27 mouse cellular contexts compared by ENCODE assay signal in the genomic region with DNA sequence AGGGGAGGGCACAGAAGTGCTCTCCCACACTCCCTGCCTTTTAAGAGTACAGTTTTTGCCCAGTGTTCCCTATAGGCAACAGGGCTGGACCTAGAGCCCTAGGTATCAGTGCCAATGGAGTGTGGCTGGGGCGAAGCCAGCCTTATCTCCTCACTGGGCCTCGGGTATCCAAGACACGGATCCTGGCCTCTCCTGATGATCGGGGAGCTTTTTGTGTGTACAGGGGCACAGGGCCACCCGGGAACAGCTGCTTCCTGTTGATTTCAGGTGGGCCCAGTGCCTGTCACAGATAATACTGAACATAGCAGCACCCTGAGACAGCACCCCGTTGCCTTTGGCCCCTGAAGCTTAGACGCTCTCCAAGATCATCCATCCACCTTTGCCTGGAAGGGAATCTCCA. TPM values are rescaled to one million over a fixed set of nuclear protein-coding genes. Genes with fewer than 3 reads are reported as not detected.
DNase-seq lines count a peak whose midpoint lies in the region; ATAC-seq and TF ChIP-seq lines count a peak whose summit lies in the region.
"Had no signal": no experiment of that assay in that cellular context is flagged by ENCODE, and none has a peak within 500 bp of the region (broad histone marks: within the 10 kb centered on the region; RNA-seq: fewer than 3 reads in every experiment).

No protein-coding gene starts in this region.

- DNase-seq in gastrocnemius, adult 2 months: no peak
- no peak for DNase-seq in gastrocnemius, postnatal 25 days
- DNase-seq in left cerebral cortex, adult 2 months (ENCODE audit: extremely low spot score in 1 of 2, low spot score in 2 of 2): no peak
- no peak for DNase-seq in left cerebral cortex, adult 18-20 months (ENCODE audit: low spot score in 2 of 2)
- no peak for DNase-seq in neural tube, embryonic 10.5 days (ENCODE audit: extremely low spot score, low spot score)
- DNase-seq in kidney, adult 18-20 months: no peak
- DNase-seq: B cell, adult 2 months; cerebellum, adult 11 months; cerebellum, postnatal 10 days; embryo, embryonic 11 days; gastrocnemius, postnatal 14 days; kidney, adult 2 months; lung, adult 18-20 months; lung, postnatal 10 days; retina, postnatal 1 day; right cerebral cortex, postnatal 25 days; spleen, adult 18-20 months had no signal

- intact Hi-C loops in gastrocnemius, adult 2 months (cut with DNase I): loop anchor here (5.0 kb wide), 1 partner anchor 76 kb away; no protein-coding TSS in a partner anchor
- intact Hi-C loops in left cerebral cortex, adult 2 months (cut with DNase I): no loop called here

- H3K36me3 ChIP-seq in neural tube, embryonic 14.5 days (ENCODE audit: control insufficient read depth, insufficient read depth, low read length): no peaks in the 10 kb centered on the region
- H3K36me3 ChIP-seq: G1E had no signal

- TF ChIP-seq CTCF in gastrocnemius, adult 2 months (IDR thresholded peaks at IDR 0.05): no peak
- TF ChIP-seq CTCF in left cerebral cortex, adult 2 months (IDR thresholded peaks at IDR 0.05): no peak

- no peak overlapping the region for H3K4me2 ChIP-seq in neural tube, embryonic 14.5 days (ENCODE audit: low read depth, low read length)
- H3K4me2 ChIP-seq: embryonic facial prominence, embryonic 15.5 days; hindbrain, embryonic 14.5 days; liver, embryonic 11.5 days had no signal

- ATAC-seq in neural tube, embryonic 14.5 days (ENCODE audit: low read depth): no peak
- peak; percentile 53 for ATAC-seq in megakaryocyte progenitor cell, adult 5-6 weeks (replicated peaks; ENCODE audit: poor library complexity)
- ATAC-seq: inflammation-experienced regulatory T-cells, adult 6 months; Patski had no signal

- H3K4me1 ChIP-seq in neural tube, embryonic 14.5 days (ENCODE audit: control insufficient read depth, insufficient read depth, low read length): peaks cover 31% of the 10 kb centered on the region

- H3K9me3 ChIP-seq in neural tube, embryonic 14.5 days (ENCODE audit: control insufficient read depth, low read length): no peaks in the 10 kb centered on the region
- H3K9me3 ChIP-seq: embryonic facial prominence, embryonic 15.5 days had no signal

- 0 out of 2 replicates have a peak overlapping the region, but pooled peaks have one; percentile 16 for H3K9ac ChIP-seq in neural tube, embryonic 14.5 days (replicated peaks; ENCODE audit: low read depth, low read length)
- H3K9ac ChIP-seq: embryonic facial prominence, embryonic 15.5 days; hindbrain, embryonic 14.5 days had no signal

- no peaks in the 10 kb centered on the region for H3K27me3 ChIP-seq in neural tube, embryonic 14.5 days (ENCODE audit: control insufficient read depth, insufficient read depth, low read length)
- H3K27me3 ChIP-seq: CH12.LX; embryonic facial prominence, embryonic 15.5 days had no signal

- H3K4me3 ChIP-seq in gastrocnemius, adult 2 months: no peak overlapping the region
- no peak overlapping the region for H3K4me3 ChIP-seq in left cerebral cortex, adult 2 months
- no peak overlapping the region for H3K4me3 ChIP-seq in neural tube, embryonic 14.5 days (ENCODE audit: low read depth, low read length)
- H3K4me3 ChIP-seq: embryonic facial prominence, embryonic 15.5 days had no signal

- peak overlapping the region; percentile 55 for H3K27ac ChIP-seq in gastrocnemius, adult 2 months
- H3K27ac ChIP-seq in left cerebral cortex, adult 2 months: peak overlapping the region; percentile 47; the same call in 1 of the 2 replicates
- H3K27ac ChIP-seq in neural tube, embryonic 14.5 days (ENCODE audit: low read depth, low read length): no peak overlapping the region
- H3K27ac ChIP-seq: embryonic facial prominence, embryonic 15.5 days; hindbrain, embryonic 14.5 days; kidney, postnatal 0 days had no signal

- WGBS in neural tube, embryonic 14.5 days: 91% methylated on average over 7 of the region's 7 CpGs

RNA-seq across cellular contexts. Expression of a gene that starts 19.1 kb away (rescaled TPM):
- total RNA-seq in gastrocnemius, adult 2 months (2021): 10 to 100 TPM; 43.9 to 85.9 TPM
- 10 to 100 TPM; 49.1 to 75.2 TPM for total RNA-seq in gastrocnemius, postnatal 25 days (2021)
- total RNA-seq in left cerebral cortex, adult 2 months (2021): 10 to 100 TPM; 61.9 to 76.6 TPM
- total RNA-seq in left cerebral cortex, adult 18-20 months (2021): 10 to 100 TPM; 65.8 to 70.9 TPM
- polyA plus RNA-seq in neural tube, embryonic 14.5 days (2014; fragmentation: Nextera tagmentation; extraction: Ambion mirVana): 18.6 and 19.2 TPM in 2 replicates
- 0.05 and 0.59 TPM in 2 replicates for total RNA-seq in megakaryocyte progenitor cell, adult 5-6 weeks (2015)
- total RNA-seq in megakaryocyte progenitor cell, adult 5-6 weeks (2017): 0.04 and 0.51 TPM in 2 replicates
- total RNA-seq: CH12.LX had no signal
- polyA plus RNA-seq: G1E; inflammation-experienced regulatory T-cells, adult 6 months had no signal

Comparison
In these comparisons a context has a peak if more than half of its experiments do, and no peak if none do; other contexts are left out.
1. RNA of a gene that starts 19.1 kb away (total RNA-seq): 43.9 to 85.9 TPM in gastrocnemius, adult 2 months, 61.9 to 76.6 TPM in left cerebral cortex, adult 2 months, 49.1 to 75.2 TPM in gastrocnemius, postnatal 25 days and 65.8 to 70.9 TPM in left cerebral cortex, adult 18-20 months; 0.04 to 0.59 TPM in megakaryocyte progenitor cell, adult 5-6 weeks; every median in the first group is over 10 times any median in the second.